Mouse (Mus musculus) macrophage (primary cell): Measurements from ENCODE around the gene Clba1. TPM values are rescaled to one million over a fixed set of nuclear protein-coding genes. Genes with fewer than 3 reads are reported as not detected.

Experiments
- H3K27ac ChIP-seq: fragments of 350-480 bp; formaldehyde crosslinking; 2 replicates; pipeline ENCODE4 v1.9.0; 2021
- H3K36me3 ChIP-seq: fragments of 350-480 bp; formaldehyde crosslinking; 2 replicates; pipeline ENCODE4 v1.9.0; 2021; ENCODE audit errors: inconsistent target
- H3K4me3 ChIP-seq: fragments of 350-480 bp; formaldehyde crosslinking; 2 replicates; pipeline ENCODE4 v1.9.0; 2021; ENCODE audit errors: inconsistent target
- H3K79me2 ChIP-seq: fragments of 350-480 bp; formaldehyde crosslinking; 2 replicates; pipeline ENCODE4 v1.9.0; 2021; ENCODE audit errors: inconsistent target
- WGBS: methylation state at CpG from one replicate; pipeline ENCODE4 v1.1.7; 2026; ENCODE audit warnings: inconsistent platforms; ENCODE audit not compliant: missing documents; 5-methylcytosine and 5-hydroxymethylcytosine counted together
- polyA plus RNA-seq: library from polyadenylated mRNA; stranded (reverse); fragments of 250-400 nt; gene quantifications from 3 replicates; pipeline ENCODE4 v1.2.4, GENCODE M21; 2018; ENCODE audit warnings: inconsistent platforms
- total RNA-seq, 78 experiments: library from RNA; depleted of rRNA; stranded (reverse); fragments of 250-400 nt; gene quantifications; 1 replicate in 9 of 78; 2 replicates in 24 of 78; 3 replicates in 43 of 78; 4 replicates in 2 of 78; pipeline ENCODE4 v1.2.4; 2018; ENCODE audit warnings: inconsistent platforms in 56 of 78

Clba1 gene
- total RNA-seq (2018; cell fraction: chromatin; rRNA removed): 1 to 10 TPM in 20 of 26 experiments, under 1 TPM in 6; 0.48 to 6.2 (median 2.3) TPM
- total RNA-seq (2018; cell fraction: cytosol; rRNA removed): 1 to 10 TPM; 2.4 to 6.4 (median 3.8) TPM
- 1 to 10 TPM; 1.8 to 5.3 (median 2.9) TPM for total RNA-seq (2018; cell fraction: nucleus; rRNA removed)
- polyA plus RNA-seq: 1.9 to 4.4 TPM (median 4.2 TPM) in 3 replicates

DNA sequence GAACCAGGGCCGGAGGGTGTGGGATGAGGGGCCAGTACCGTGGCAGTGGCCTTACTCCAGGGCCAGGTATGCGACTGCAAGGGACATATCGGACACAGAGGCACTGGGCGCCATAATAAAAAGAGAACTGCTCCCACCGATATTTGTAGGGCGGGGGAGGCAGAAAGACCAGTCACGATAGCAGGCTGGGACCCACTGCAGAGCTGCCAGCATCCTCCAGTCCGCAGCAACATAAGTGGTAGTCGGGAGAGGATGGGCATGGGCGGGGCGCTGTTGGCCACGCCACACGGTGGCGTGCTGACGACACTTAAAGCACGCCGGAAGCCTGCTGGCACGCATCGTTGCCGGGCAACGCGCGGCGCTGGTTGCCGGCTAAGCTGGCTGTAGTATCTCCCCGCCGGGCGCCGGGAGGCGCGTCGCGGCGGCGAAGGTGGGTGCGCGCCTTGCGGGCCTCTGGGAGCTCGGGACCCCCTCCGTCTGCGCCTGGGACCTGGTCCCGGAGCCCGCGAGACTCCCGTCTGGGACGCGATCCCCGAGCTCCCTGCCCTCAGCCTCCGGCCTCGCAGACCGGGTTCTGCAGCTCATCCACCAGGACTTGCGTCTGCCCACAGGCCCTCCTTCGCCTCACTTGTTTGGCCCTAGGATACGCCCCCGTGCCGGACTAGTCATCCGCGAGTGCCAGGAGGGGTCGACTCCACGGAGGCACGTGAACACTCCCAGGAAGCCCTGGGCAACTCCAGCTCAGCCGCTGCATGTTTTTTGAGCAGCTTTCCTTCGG, at the start of gene Clba1:
TSS of gene Clba1 (plus strand) at position 351 of the 778 bp plus-strand sequence.
- Histone ChIP-seq H3K36me3 (no peaks in the 10 kb centered on the region), H3K4me3 (peak within 1 kb of the TSS; percentile 44), H3K79me2 (no peaks in the 10 kb centered on the region), H3K27ac (no peak within 1 kb of the TSS)
- WGBS: 3% methylated on average over 62 of the region's 64 CpGs

GRCm38 (mm10) chr12:112759471-112759870, 49.3 kb upstream of the Clba1 start:
- Histone ChIP-seq H3K27ac (peak overlapping the region; percentile 99; the same call in 1 of the 2 replicates), H3K79me2 (peaks cover 40% of the 10 kb centered on the region), H3K36me3 (peaks cover 15% of the 10 kb centered on the region), H3K4me3 (no peak overlapping the region)
- 100% methylated on average over 3 of the region's 3 CpGs for WGBS

- H3K27ac ChIP-seq: peak within 1 kb of the TSS; percentile 99
- H3K79me2 ChIP-seq: peaks cover 46% of the 10 kb centered on the region
- peaks cover 24% of the 10 kb centered on the region for H3K36me3 ChIP-seq
- H3K4me3 ChIP-seq: peak within 1 kb of the TSS; percentile 74
- WGBS: 26% methylated on average over 4 of the region's 4 CpGs
Measured at GRCm38 (mm10) chr12:112760154-112760926, 48.4 kb upstream of the Clba1 start, which contains the start of gene Pld4. Pld4 (plus strand) TSS chr12:112760655.

- peaks cover 33% of the 10 kb centered on the region for H3K36me3 ChIP-seq
- peak overlapping the region; percentile 99 for H3K27ac ChIP-seq
- 23% methylated on average over 4 of the region's 4 CpGs for WGBS
- H3K4me3 ChIP-seq: peak overlapping the region; percentile 74
- peaks cover 48% of the 10 kb centered on the region for H3K79me2 ChIP-seq
Measured at GRCm38 (mm10) chr12:112761411-112761810, 47.3 kb upstream of the Clba1 start.

DNA sequence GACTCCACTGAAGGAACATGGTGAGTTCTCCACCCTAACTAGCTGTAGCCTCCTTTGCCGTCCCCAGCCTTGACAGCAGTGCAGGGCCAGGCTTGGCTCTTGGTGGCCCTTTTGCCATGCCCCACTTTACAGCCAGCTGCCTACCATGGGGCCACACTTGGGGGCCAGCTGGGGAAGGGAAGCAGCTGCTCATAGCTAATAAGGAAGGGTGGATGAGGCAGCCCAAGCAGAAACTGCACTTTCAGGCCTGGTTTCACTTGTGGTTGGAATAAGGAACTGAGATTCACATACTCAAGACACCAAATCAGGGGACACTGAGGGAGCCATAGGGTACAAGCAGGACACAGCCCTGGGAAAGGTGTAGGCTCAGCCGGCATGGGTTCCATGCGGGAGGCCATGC, 46.7 kb upstream of the Clba1 start:
- Histone ChIP-seq H3K79me2 (peaks cover 48% of the 10 kb centered on the region), H3K4me3 (peak overlapping the region; percentile 74), H3K36me3 (peaks cover 39% of the 10 kb centered on the region), H3K27ac (peak overlapping the region; percentile 99)
- WGBS: 6% methylated on average over 3 of the region's 3 CpGs

GRCm38 (mm10) chr12:112763176-112763575, 45.6 kb upstream of the Clba1 start:
- WGBS: 91% methylated on average over 4 of the region's 4 CpGs
- peaks cover 48% of the 10 kb centered on the region for H3K79me2 ChIP-seq
- no peak overlapping the region; the same call in 1 of the 2 replicates for H3K4me3 ChIP-seq
- H3K27ac ChIP-seq: peak overlapping the region; percentile 99
- peaks cover 51% of the 10 kb centered on the region for H3K36me3 ChIP-seq

DNA sequence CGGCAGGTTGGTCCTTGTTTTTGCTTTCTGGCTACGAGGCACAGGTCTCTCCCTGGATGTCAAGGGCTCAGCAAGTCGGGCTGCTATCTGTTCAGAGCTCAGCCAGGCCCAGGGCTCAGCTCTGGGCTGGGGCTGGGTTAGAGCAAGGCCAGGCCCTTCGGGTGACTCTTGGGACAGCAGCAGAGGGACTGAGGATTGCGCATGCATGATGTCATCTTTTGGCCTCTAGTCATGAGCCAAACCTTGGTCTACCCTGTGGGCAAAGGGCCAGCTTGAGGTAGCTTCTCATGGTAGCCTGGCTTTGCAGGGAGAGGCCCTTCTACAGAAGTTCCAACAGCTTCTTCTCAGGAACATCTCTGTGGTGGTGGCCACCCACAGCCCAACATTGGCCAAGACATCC, 44.6 kb upstream of the Clba1 start:
- H3K36me3 ChIP-seq: peaks cover 61% of the 10 kb centered on the region
- H3K79me2 ChIP-seq: peaks cover 48% of the 10 kb centered on the region
- no peak overlapping the region for H3K4me3 ChIP-seq
- WGBS: 82% methylated on average over 5 of the region's 5 CpGs
- H3K27ac ChIP-seq: peak overlapping the region; percentile 99; the same call in 1 of the 2 replicates

GRCm38 (mm10) chr12:112764991-112765390, 43.7 kb upstream of the Clba1 start:
- no peak overlapping the region for H3K27ac ChIP-seq
- H3K36me3 ChIP-seq: peaks cover 63% of the 10 kb centered on the region
- 86% methylated on average over 7 of the region's 7 CpGs for WGBS
- no peak overlapping the region for H3K4me3 ChIP-seq
- H3K79me2 ChIP-seq: peaks cover 48% of the 10 kb centered on the region

DNA sequence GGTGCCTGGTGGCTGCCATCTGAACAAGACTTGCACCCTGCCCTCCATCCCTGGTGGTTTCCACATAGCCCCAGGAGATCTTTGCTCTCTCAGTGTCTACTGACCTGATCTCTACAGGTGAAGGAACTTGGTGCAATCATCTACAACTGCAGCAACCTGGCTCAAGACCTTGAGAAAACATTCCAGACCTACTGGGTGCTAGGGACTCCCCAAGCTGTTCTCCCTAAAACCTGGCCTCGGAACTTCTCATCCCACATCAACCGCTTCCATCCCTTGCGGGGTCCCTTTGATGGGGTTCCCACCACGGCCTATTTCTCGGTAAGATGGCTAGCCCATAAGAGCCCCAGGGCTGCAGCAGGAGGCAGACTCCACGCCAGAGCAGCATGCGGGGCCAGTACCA, 42.2 kb upstream of the Clba1 start:
- no peak overlapping the region for H3K27ac ChIP-seq
- 90% methylated on average over 7 of the region's 7 CpGs for WGBS
- peaks cover 36% of the 10 kb centered on the region for H3K79me2 ChIP-seq
- no peak overlapping the region for H3K4me3 ChIP-seq
- H3K36me3 ChIP-seq: peaks cover 63% of the 10 kb centered on the region

DNA sequence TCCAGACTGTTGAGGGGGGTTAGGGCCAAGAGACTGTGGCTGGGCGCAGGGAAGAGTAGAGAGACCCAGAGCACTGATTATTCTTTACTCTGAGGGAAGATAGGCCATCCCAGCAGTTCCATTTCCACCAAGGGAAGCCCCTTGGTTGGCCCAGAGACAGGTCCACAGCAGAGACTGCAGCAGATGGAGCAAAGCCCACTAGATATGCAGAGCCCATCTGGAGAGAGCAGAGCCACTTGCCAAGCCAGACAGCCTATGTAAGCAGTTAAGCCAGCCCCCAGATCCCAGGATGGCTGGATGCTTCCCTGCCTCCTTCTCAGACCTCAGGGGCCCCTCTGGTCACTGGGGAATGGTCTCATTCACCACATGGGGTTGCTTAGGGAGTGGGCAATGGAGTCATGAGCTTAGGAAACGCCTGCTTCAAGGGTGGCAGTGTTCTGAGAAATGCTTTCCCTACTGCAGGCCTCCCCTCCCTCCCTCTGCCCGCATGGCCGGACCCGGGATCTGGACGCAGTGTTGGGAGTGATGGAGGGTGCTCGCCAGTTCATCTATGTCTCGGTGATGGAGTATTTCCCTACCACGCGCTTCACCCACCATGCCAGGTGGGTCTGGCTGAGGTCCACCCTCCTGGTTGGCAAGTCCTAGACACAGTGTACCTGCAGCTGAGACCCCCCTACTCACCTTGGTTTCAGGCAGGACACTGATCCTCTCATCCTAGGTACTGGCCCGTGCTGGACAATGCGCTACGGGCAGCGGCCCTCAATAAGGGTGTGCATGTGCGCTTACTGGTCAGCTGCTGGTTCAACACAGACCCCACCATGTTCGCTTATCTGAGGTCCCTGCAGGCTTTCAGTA, 41.5 kb upstream of the Clba1 start:
- Histone ChIP-seq H3K27ac (no peak overlapping the region), H3K79me2 (peaks cover 30% of the 10 kb centered on the region)

GRCm38 (mm10) chr12:112768166-112768565, 40.6 kb upstream of the Clba1 start:
- H3K4me3 ChIP-seq: no peak overlapping the region
- H3K79me2 ChIP-seq: peaks cover 21% of the 10 kb centered on the region
- WGBS: 96% methylated on average over 8 of the region's 8 CpGs
- H3K36me3 ChIP-seq: peaks cover 60% of the 10 kb centered on the region
- no peak overlapping the region for H3K27ac ChIP-seq

More for the DNA sequence above, 41.5 kb upstream of the Clba1 start:
- peaks cover 63% of the 10 kb centered on the region for H3K36me3 ChIP-seq
- 95% methylated on average over 15 of the region's 16 CpGs for WGBS
- H3K4me3 ChIP-seq: no peak overlapping the region

DNA sequence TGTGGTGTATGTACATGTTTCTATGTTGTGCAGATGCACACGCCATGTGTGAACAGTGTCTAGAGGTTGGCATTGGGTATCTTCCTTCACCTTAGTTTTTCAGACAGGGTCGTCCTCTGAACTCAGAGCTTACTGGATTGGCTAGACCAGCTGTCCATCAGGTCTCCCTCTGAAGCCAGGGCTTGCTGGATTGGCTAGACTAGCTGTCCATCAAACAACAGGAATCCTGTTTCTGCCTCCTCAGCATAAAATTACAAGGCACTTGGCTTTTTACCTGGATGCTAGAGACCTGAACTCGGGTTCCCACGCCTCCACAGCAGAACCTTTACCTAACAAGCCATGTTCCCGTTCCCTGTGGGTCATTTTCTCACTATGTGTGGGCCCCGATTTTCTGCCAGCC, 39.7 kb upstream of the Clba1 start:
- Histone ChIP-seq H3K79me2 (peaks cover 12% of the 10 kb centered on the region; the same call in 1 of the 2 replicates), H3K27ac (no peak overlapping the region), H3K4me3 (no peak overlapping the region), H3K36me3 (peaks cover 52% of the 10 kb centered on the region)
- 95% methylated on average over 6 of the region's 6 CpGs for WGBS

DNA sequence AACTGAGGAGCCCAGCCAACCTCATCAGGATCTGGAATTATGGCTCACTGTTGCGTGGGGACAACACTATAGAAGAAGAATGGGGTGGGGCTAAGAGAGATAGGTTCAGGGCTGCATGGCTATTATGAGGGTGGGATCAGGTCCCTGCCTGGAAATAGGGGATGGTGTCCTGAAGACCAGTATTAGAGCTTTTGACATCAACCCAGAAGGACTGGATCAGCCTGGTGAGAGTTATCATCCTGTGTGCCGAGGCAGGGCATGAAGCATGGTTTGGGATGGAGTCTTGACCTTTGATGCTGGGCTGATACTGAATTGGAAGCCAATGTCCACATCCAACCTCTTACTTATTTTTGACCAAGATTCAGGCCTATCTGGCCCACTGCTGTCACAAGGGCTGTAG, 39.0 kb upstream of the Clba1 start:
- H3K36me3 ChIP-seq: peaks cover 45% of the 10 kb centered on the region
- 89% methylated on average over 2 of the region's 2 CpGs for WGBS

DNA sequence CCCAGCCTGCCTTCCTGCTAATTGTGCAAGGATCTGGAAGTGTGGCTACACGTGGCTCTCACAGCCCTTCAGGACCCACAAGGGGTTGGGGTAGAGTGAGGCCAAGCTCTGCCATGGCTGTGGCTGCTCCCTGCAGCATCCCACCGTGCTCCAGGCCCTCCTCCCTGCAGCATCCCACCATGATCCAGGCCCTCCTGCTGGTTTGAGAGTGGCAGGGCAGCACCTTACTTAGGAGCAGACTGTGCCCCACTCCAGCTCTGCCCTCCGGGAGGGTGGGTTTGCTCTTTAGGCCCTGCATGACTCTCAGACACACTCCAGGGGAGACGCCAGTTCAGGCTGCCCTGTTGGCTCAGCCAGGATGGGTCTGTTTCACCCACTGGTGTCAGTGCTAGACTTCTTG, 38.3 kb upstream of the Clba1 start:
- Histone ChIP-seq H3K4me3 (no peak overlapping the region), H3K27ac (no peak overlapping the region), H3K36me3 (peaks cover 38% of the 10 kb centered on the region), H3K79me2 (0 out of 2 replicates have a peak, but pooled peaks cover 2% of the 10 kb centered on the region)
- 85% methylated on average over 4 of the region's 4 CpGs for WGBS

More for the DNA sequence above, 39.0 kb upstream of the Clba1 start:
- H3K79me2 ChIP-seq: peaks cover 7% of the 10 kb centered on the region; the same call in 1 of the 2 replicates
- H3K4me3 ChIP-seq: no peak overlapping the region
- H3K27ac ChIP-seq: no peak overlapping the region
